Mouse (Mus musculus): ENCODE data around the gene Uts2r. TPM values are rescaled to one million over a fixed set of nuclear protein-coding genes. Genes with fewer than 3 reads are reported as not detected.

Gene Uts2r
- total RNA-seq, 1 experiment: 0.80 TPM

DNA sequence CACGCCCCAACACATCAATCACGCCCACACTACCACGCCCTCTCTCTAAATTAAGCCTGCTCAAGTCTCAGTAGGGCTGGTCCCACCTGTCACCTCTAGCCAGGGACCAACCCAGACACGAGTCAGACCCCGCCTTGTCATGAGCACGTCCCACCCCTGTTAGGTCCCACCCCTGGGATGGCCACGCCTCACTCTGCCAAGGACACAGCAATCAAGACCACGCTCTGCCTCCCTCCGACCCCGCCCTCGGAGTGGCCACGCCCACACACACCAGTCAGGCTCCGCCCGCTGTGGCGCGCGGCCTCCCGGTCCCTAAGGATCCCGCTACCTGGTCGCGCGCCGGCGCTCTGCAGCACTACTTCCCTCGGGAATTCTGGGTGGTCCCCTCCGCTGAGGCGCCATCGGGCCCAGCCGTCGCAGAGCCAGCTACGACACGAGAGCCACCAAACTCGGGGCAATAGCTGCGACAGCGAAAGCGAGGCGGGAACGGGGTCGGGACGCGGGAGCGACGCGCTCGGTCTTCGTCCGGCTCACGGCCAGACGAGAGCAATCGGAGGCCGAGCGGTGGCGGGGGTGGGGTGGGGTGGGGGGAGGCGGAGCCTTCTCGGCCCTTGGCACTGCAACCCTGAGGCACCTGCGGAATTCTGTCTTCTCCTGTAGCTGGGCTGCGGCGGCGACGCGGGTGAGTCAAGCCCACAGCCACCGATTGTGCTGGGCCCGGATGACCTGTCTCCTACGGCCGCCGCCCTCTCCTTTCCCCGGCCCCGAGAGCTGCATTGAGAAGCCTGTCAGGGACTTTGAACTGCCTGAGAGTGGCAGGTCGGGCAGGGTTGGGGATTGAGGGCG lies 44.3 kb downstream of the Uts2r start, which contains the start of the genes Hexdc and Ogfod3:
TSS of gene Hexdc (plus strand) at position 273 of the 846 bp plus-strand sequence.
TSS of gene Ogfod3 (minus strand) at position 551 of the 846 bp plus-strand sequence.
- H3K4me3 ChIP-seq (ENCODE audit: insufficient read depth in 1 of 2, low read depth in 1 of 2, low read length in 2 of 2, poor library complexity in 1 of 2, severe bottlenecking in 1 of 2): peak within 1 kb of the TSS; percentile 94 to 98
- H3K9me3 ChIP-seq (ENCODE audit: control insufficient read depth, insufficient read depth, low read depth, low read length): no peaks in the 10 kb centered on the region
- no peak within 1 kb of the TSS for H3K27ac ChIP-seq (ENCODE audit: insufficient read depth, low read depth, low read length, poor library complexity, severe bottlenecking)
- in situ Hi-C loops (cut with MboI; ENCODE audit: low sequenced_read_pairs in 2 of 2, unreplicated experiment in 2 of 2): no loop called here
- peaks cover 0 to 2% of the 10 kb centered on the region in 2 experiments; a peak in 1 of 4 replicates for H3K4me1 ChIP-seq (ENCODE audit: control insufficient read depth in 2 of 2, insufficient read depth in 2 of 2, low read length in 2 of 2, poor library complexity in 1 of 2)
- H3K36me3 ChIP-seq (ENCODE audit: control insufficient read depth, insufficient read depth, low read length, poor library complexity, severe bottlenecking): no peaks in the 10 kb centered on the region; the same call in 1 of the 2 replicates
- peak within 1 kb of the TSS; percentile 97 for H3K9ac ChIP-seq (ENCODE audit: insufficient read depth, low read depth, low read length, poor library complexity, severe bottlenecking)
- peak; percentile 98 for DNase-seq (ENCODE audit: low read depth, low spot score)
- TF ChIP-seq ZNF384 (IDR thresholded peaks at IDR 0.05; ENCODE audit: low read depth, low read length) (no peak), HCFC1 (IDR thresholded peaks at IDR 0.05; ENCODE audit: borderline replicate concordance, insufficient read depth, low read length) (peak; percentile 57; the same call in 1 of the 2 replicates)

Other genes starting within 250 kb of the Uts2r start
- 1.8 and 3.0 TPM in 2 replicates for gene Ccdc57, start 227.4 kb upstream of the Uts2r start, total RNA-seq (2012; rRNA removed)
- 261 and 568 TPM in 2 replicates for gene Slc16a3, start 211.8 kb upstream of the Uts2r start, total RNA-seq (2012; rRNA removed)
- 50.8 and 60.7 TPM in 2 replicates for gene Csnk1d, start 168.9 kb upstream of the Uts2r start, total RNA-seq (2012; rRNA removed)
- 0.27 and 0.63 TPM in 2 replicates for gene Cd7, start 120.9 kb upstream of the Uts2r start, total RNA-seq (2012; rRNA removed)
- not detected in 2 replicates for gene Sectm1b, start 96.7 kb upstream of the Uts2r start, total RNA-seq (2012; rRNA removed)
- not detected in 2 replicates for gene Sectm1a, start 79.1 kb upstream of the Uts2r start, total RNA-seq (2012; rRNA removed)
- gene Tex19.2, start 41.6 kb upstream of the Uts2r start, total RNA-seq (2012; rRNA removed): 2.9 and 6.5 TPM in 2 replicates
- gene Tex19.1, start 14.1 kb upstream of the Uts2r start, total RNA-seq (2012; rRNA removed): 96.7 and 193 TPM in 2 replicates
- 13.3 and 15.5 TPM in 2 replicates for gene Hexdc, start 44.2 kb downstream of the Uts2r start, total RNA-seq (2012; rRNA removed)
- 16.3 and 23.2 TPM in 2 replicates for gene Ogfod3, start 44.4 kb downstream of the Uts2r start, total RNA-seq (2012; rRNA removed)
- 20.8 and 29.3 TPM in 2 replicates for gene Cybc1, start 69.1 kb downstream of the Uts2r start, total RNA-seq (2012; rRNA removed)
- 10.9 and 11.7 TPM in 2 replicates for gene Narf, start 77.0 kb downstream of the Uts2r start, total RNA-seq (2012; rRNA removed)
- 19.1 and 23.2 TPM in 2 replicates for gene Foxk2, start 99.7 kb downstream of the Uts2r start, total RNA-seq (2012; rRNA removed)
- 50.5 and 71.8 TPM in 2 replicates for gene Wdr45b, start 194.2 kb downstream of the Uts2r start, total RNA-seq (2012; rRNA removed)
- gene Rab40b, start 228.0 kb downstream of the Uts2r start, total RNA-seq (2012; rRNA removed): not detected in 2 replicates

Data from ES-E14 (cell line).